Mouse (Mus musculus): Measurements from ENCODE around the gene Jsrp1. TPM values are rescaled to one million over a fixed set of nuclear protein-coding genes. Genes with fewer than 3 reads are reported as not detected.
A peak's percentile ranks its signal among the peaks of the same experiment; 100 is the strongest.

The Jsrp1 gene
- polyA plus RNA-seq (2016; fragmentation: Nextera tagmentation; extraction: Ambion mirVana), result 0.38 and 0.50 TPM in 2 replicates

GRCm38 (mm10) chr10:80813366-80813765, at the start of gene Jsrp1:
Jsrp1 (minus strand) TSS chr10:80813498.
- Histone ChIP-seq H3K4me3 (no peak within 1 kb of the TSS), H3K36me3 (no peaks in the 10 kb centered on the region), H3K27me3 (peaks cover 26% of the 10 kb centered on the region), H3K27ac (replicated peaks) (no peak within 1 kb of the TSS), H3K4me2 (replicated peaks) (no peak within 1 kb of the TSS), H3K9ac (replicated peaks) (0 out of 2 replicates have a peak within 1 kb of the TSS, but pooled peaks have one; percentile 2), H3K4me1 (peaks cover 17% of the 10 kb centered on the region), H3K9me3 (no peaks in the 10 kb centered on the region)
- no peak for ATAC-seq (ENCODE audit: low FRiP score, low read depth)
- WGBS, result 82% methylated on average over 4 of the region's 4 CpGs

GRCm38 (mm10) chr10:80862305-80862704, 49.0 kb upstream of the Jsrp1 start:
- Histone ChIP-seq H3K4me2 (replicated peaks) (no peak overlapping the region), H3K36me3 (peaks cover 57% of the 10 kb centered on the region), H3K9ac (replicated peaks) (no peak overlapping the region), H3K9me3 (no peaks in the 10 kb centered on the region), H3K27me3 (no peaks in the 10 kb centered on the region), H3K27ac (replicated peaks) (no peak overlapping the region), H3K4me1 (peaks cover 8% of the 10 kb centered on the region), H3K4me3 (no peak overlapping the region)
- ATAC-seq (ENCODE audit: low FRiP score, low read depth), result no peak
- WGBS, result 92% methylated on average over 5 of the region's 5 CpGs

GRCm38 (mm10) chr10:80858350-80858935, 45.1 kb upstream of the Jsrp1 start:
- Histone ChIP-seq H3K9ac (replicated peaks) (no peak overlapping the region), H3K36me3 (peaks cover 24% of the 10 kb centered on the region), H3K4me3 (no peak overlapping the region), H3K9me3 (no peaks in the 10 kb centered on the region), H3K27ac (replicated peaks) (no peak overlapping the region), H3K27me3 (no peaks in the 10 kb centered on the region), H3K4me1 (peaks cover 36% of the 10 kb centered on the region), H3K4me2 (replicated peaks) (no peak overlapping the region)
- ATAC-seq (ENCODE audit: low FRiP score, low read depth), result no peak
- 88% methylated on average over 7 of the region's 7 CpGs for WGBS

GRCm38 (mm10) chr10:80857848-80858247, 44.5 kb upstream of the Jsrp1 start:
- Histone ChIP-seq H3K9me3 (no peaks in the 10 kb centered on the region), H3K4me2 (replicated peaks) (peak overlapping the region; percentile 15; the same call in 1 of the 2 replicates), H3K9ac (replicated peaks) (peak overlapping the region; percentile 37; the same call in 1 of the 2 replicates), H3K4me1 (peaks cover 36% of the 10 kb centered on the region), H3K27ac (replicated peaks) (no peak overlapping the region; the same call in 1 of the 2 replicates), H3K4me3 (no peak overlapping the region), H3K27me3 (no peaks in the 10 kb centered on the region), H3K36me3 (peaks cover 23% of the 10 kb centered on the region)
- 74% methylated on average over 3 of the region's 3 CpGs for WGBS
- ATAC-seq (ENCODE audit: low FRiP score, low read depth), result no peak

GRCm38 (mm10) chr10:80857386-80857785, 44.1 kb upstream of the Jsrp1 start:
- H3K4me3 ChIP-seq, result 0 out of 2 replicates have a peak overlapping the region, but pooled peaks have one; percentile 0
- H3K27ac ChIP-seq (replicated peaks), result no peak overlapping the region

GRCm38 (mm10) chr10:80856908-80857307, 43.6 kb upstream of the Jsrp1 start:
- H3K9me3 ChIP-seq, result no peaks in the 10 kb centered on the region
- WGBS, result 87% methylated on average over 5 of the region's 5 CpGs
- H3K4me2 ChIP-seq (replicated peaks), result 0 out of 2 replicates have a peak overlapping the region, but pooled peaks have one; percentile 15
- H3K36me3 ChIP-seq, result peaks cover 22% of the 10 kb centered on the region
- H3K4me3 ChIP-seq, result 0 out of 2 replicates have a peak overlapping the region, but pooled peaks have one; percentile 0
- no peaks in the 10 kb centered on the region for H3K27me3 ChIP-seq
- no peak overlapping the region for H3K27ac ChIP-seq (replicated peaks)
- peak overlapping the region; percentile 37; the same call in 1 of the 2 replicates for H3K9ac ChIP-seq (replicated peaks)
- H3K4me1 ChIP-seq, result peaks cover 36% of the 10 kb centered on the region
- no peak for ATAC-seq (ENCODE audit: low FRiP score, low read depth)

More at GRCm38 (mm10) chr10:80857386-80857785, 44.1 kb upstream of the Jsrp1 start:
- H3K9ac ChIP-seq (replicated peaks), result peak overlapping the region; percentile 37
- H3K9me3 ChIP-seq, result no peaks in the 10 kb centered on the region
- H3K4me1 ChIP-seq, result peaks cover 36% of the 10 kb centered on the region
- ATAC-seq (ENCODE audit: low FRiP score, low read depth), result no peak
- 51% methylated on average over 8 of the region's 8 CpGs for WGBS
- H3K27me3 ChIP-seq, result no peaks in the 10 kb centered on the region
- peaks cover 22% of the 10 kb centered on the region for H3K36me3 ChIP-seq
- peak overlapping the region; percentile 15; the same call in 1 of the 2 replicates for H3K4me2 ChIP-seq (replicated peaks)

- peak overlapping the region; percentile 99 for H3K4me2 ChIP-seq (replicated peaks)
- H3K36me3 ChIP-seq, result peaks cover 22% of the 10 kb centered on the region
- H3K4me1 ChIP-seq, result peaks cover 36% of the 10 kb centered on the region
- no peak overlapping the region for H3K27ac ChIP-seq (replicated peaks)
- H3K4me3 ChIP-seq, result peak overlapping the region; percentile 94; the same call in 1 of the 2 replicates
- 64% methylated on average over 3 of the region's 3 CpGs for WGBS
- H3K9ac ChIP-seq (replicated peaks), result peak overlapping the region; percentile 17; the same call in 1 of the 2 replicates
- no peak for ATAC-seq (ENCODE audit: low FRiP score, low read depth)
- H3K27me3 ChIP-seq, result no peaks in the 10 kb centered on the region
- H3K9me3 ChIP-seq, result no peaks in the 10 kb centered on the region
Observed at GRCm38 (mm10) chr10:80856267-80856666, 43.0 kb upstream of the Jsrp1 start.

- Histone ChIP-seq H3K4me2 (replicated peaks) (peak overlapping the region; percentile 99), H3K27ac (replicated peaks) (0 out of 2 replicates have a peak overlapping the region, but pooled peaks have one; percentile 46), H3K9ac (replicated peaks) (peak overlapping the region; percentile 89), H3K27me3 (no peaks in the 10 kb centered on the region), H3K36me3 (peaks cover 26% of the 10 kb centered on the region), H3K4me3 (peak overlapping the region; percentile 94), H3K9me3 (no peaks in the 10 kb centered on the region), H3K4me1 (peaks cover 36% of the 10 kb centered on the region)
- 25% methylated on average over 11 of the region's 11 CpGs for WGBS
- peak; percentile 8; the same call in 1 of the 2 replicates for ATAC-seq (ENCODE audit: low FRiP score, low read depth)
Observed at GRCm38 (mm10) chr10:80855749-80856073, 42.4 kb upstream of the Jsrp1 start.

- Histone ChIP-seq H3K4me3 (peak within 1 kb of the TSS; percentile 94), H3K4me1 (peaks cover 36% of the 10 kb centered on the region), H3K9me3 (no peaks in the 10 kb centered on the region), H3K4me2 (replicated peaks) (peak within 1 kb of the TSS; percentile 99), H3K27me3 (no peaks in the 10 kb centered on the region), H3K9ac (replicated peaks) (peak within 1 kb of the TSS; percentile 89), H3K27ac (replicated peaks) (peak within 1 kb of the TSS; percentile 46), H3K36me3 (peaks cover 28% of the 10 kb centered on the region)
- peak; percentile 85 for ATAC-seq (ENCODE audit: low FRiP score, low read depth)
- under 1% methylated on average over 81 of the region's 81 CpGs for WGBS
Observed at GRCm38 (mm10) chr10:80854913-80855748, 41.8 kb upstream of the Jsrp1 start, which contains the start of the genes Lsm7 and Sppl2b. Lsm7 (minus strand) TSS chr10:80855209. Sppl2b (plus strand) TSS chr10:80855275.

- H3K9ac ChIP-seq (replicated peaks), result no peak overlapping the region
- peaks cover 30% of the 10 kb centered on the region for H3K27me3 ChIP-seq
- no peaks in the 10 kb centered on the region for H3K9me3 ChIP-seq
- H3K4me1 ChIP-seq, result peaks cover 10% of the 10 kb centered on the region
- H3K4me2 ChIP-seq (replicated peaks), result no peak overlapping the region
- H3K36me3 ChIP-seq, result peaks cover 31% of the 10 kb centered on the region
- no peak overlapping the region for H3K27ac ChIP-seq (replicated peaks)
- ATAC-seq (ENCODE audit: low FRiP score, low read depth), result no peak
- 9% methylated on average over 10 of the region's 10 CpGs for WGBS
- H3K4me3 ChIP-seq, result no peak overlapping the region
Observed at GRCm38 (mm10) chr10:80848571-80848970, 35.3 kb upstream of the Jsrp1 start.

GRCm38 (mm10) chr10:80845732-80846131, 32.4 kb upstream of the Jsrp1 start:
- Histone ChIP-seq H3K4me3 (no peak overlapping the region), H3K36me3 (0 out of 2 replicates have a peak, but pooled peaks cover 5% of the 10 kb centered on the region), H3K4me2 (replicated peaks) (no peak overlapping the region), H3K4me1 (peaks cover 13% of the 10 kb centered on the region), H3K27me3 (peaks cover 59% of the 10 kb centered on the region), H3K27ac (replicated peaks) (no peak overlapping the region), H3K9me3 (no peaks in the 10 kb centered on the region), H3K9ac (replicated peaks) (no peak overlapping the region)
- no peak for ATAC-seq (ENCODE audit: low FRiP score, low read depth)
- 85% methylated on average over 11 of the region's 12 CpGs for WGBS
